Mouse (Mus musculus) midbrain, embryonic 10.5 days (tissue): ENCODE measurements at regions not wholly inside any gene's neighbourhood (a gene's known extent, or its start where the extent isn't known, plus 50 kb on each side); places are given as distances from the start of the nearest gene placed in this dataset.

Experiments used
- DNase-seq: peaks from one replicate; pipeline ENCODE4 v3.0.0-alpha.2; 2017; ENCODE audit warnings: low spot score
- H3K27ac ChIP-seq: fragments of 300-500 bp; sonication (generic); replicated peaks from 2 replicates; pipeline ENCODE4 v1.5.1; 2016; ENCODE audit warnings: mild to moderate bottlenecking
- H3K27me3 ChIP-seq: fragments of 300-500 bp; sonication (generic); 2 replicates; pipeline ENCODE4 v1.6.1; 2016; ENCODE audit warnings: low read depth, mild to moderate bottlenecking; ENCODE audit not compliant: poor library complexity, severe bottlenecking
- H3K36me3 ChIP-seq: fragments of 300-500 bp; sonication (generic); 2 replicates; pipeline ENCODE4 v1.6.1; 2016; ENCODE audit warnings: mild to moderate bottlenecking, moderate library complexity
- H3K4me1 ChIP-seq: fragments of 300-500 bp; sonication (generic); 2 replicates; pipeline ENCODE4 v1.6.1; 2016
- H3K4me3 ChIP-seq: fragments of 300-500 bp; sonication (generic); 2 replicates; pipeline ENCODE4 v1.5.1; 2016; ENCODE audit warnings: mild to moderate bottlenecking, moderate library complexity
- H3K9me3 ChIP-seq: fragments of 300-500 bp; sonication (generic); replicated peaks from 2 replicates; pipeline ENCODE4 v1.6.1; 2016; ENCODE audit warnings: mild to moderate bottlenecking
- WGBS: fragments of 180-500 bp; shearing (Covaris S2); methylation state at CpG from one replicate; pipeline ENCODE4 v1.1.7; 2016; 5-methylcytosine and 5-hydroxymethylcytosine counted together

DNA sequence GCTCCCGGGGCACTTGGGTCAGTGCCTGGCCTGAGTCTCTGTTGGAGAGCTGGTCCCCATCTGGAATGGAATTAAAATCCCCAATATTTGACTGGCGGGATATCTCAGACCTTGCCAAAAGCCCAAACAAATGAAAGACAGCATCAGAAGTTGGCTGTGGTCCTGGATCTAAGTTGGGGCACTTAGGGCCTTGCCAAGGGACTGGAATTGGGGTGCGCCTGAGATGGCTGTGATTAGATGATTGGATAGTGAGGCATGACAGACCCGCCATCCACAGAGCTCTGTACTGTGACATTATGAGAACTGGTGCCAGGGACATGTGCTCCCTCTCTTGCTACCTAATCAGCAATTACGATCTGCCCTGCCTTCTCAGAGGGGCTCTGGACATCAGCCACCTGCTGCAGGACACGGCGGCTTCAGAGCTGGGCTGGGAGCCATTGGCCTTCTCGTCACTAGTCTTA is 151.0 kb upstream of the 9630041A04Rik start:
- WGBS, result 90% methylated on average over 8 of the region's 8 CpGs
- no peaks in the 10 kb centered on the region for H3K36me3 ChIP-seq
- no peak for DNase-seq
- peaks cover 5% of the 10 kb centered on the region; the same call in 1 of the 2 replicates for H3K4me1 ChIP-seq
- no peak overlapping the region for H3K4me3 ChIP-seq
- H3K27me3 ChIP-seq, result no peaks in the 10 kb centered on the region
- H3K9me3 ChIP-seq, result no peaks in the 10 kb centered on the region
- H3K27ac ChIP-seq, result no peak overlapping the region

GRCm38 (mm10) chr9:101700368-101700767 is 161.3 kb upstream of the 9630041A04Rik start:
- no peak for DNase-seq

GRCm38 (mm10) chr9:101694054-101694453 is 167.6 kb upstream of the 9630041A04Rik start:
- no peaks in the 10 kb centered on the region for H3K9me3 ChIP-seq
- 93% methylated on average over 5 of the region's 5 CpGs for WGBS
- DNase-seq, result no peak
- peaks cover 17% of the 10 kb centered on the region for H3K27me3 ChIP-seq
- H3K36me3 ChIP-seq, result no peaks in the 10 kb centered on the region
- H3K4me1 ChIP-seq, result peaks cover 14% of the 10 kb centered on the region
- H3K27ac ChIP-seq, result no peak overlapping the region
- no peak overlapping the region for H3K4me3 ChIP-seq

More at GRCm38 (mm10) chr9:101700368-101700767, 161.3 kb upstream of the 9630041A04Rik start:
- Histone ChIP-seq H3K4me1 (0 out of 2 replicates have a peak, but pooled peaks cover 2% of the 10 kb centered on the region), H3K9me3 (no peaks in the 10 kb centered on the region), H3K27me3 (no peaks in the 10 kb centered on the region), H3K36me3 (no peaks in the 10 kb centered on the region), H3K4me3 (no peak overlapping the region), H3K27ac (no peak overlapping the region)
- 82% methylated on average over 7 of the region's 7 CpGs for WGBS

DNA sequence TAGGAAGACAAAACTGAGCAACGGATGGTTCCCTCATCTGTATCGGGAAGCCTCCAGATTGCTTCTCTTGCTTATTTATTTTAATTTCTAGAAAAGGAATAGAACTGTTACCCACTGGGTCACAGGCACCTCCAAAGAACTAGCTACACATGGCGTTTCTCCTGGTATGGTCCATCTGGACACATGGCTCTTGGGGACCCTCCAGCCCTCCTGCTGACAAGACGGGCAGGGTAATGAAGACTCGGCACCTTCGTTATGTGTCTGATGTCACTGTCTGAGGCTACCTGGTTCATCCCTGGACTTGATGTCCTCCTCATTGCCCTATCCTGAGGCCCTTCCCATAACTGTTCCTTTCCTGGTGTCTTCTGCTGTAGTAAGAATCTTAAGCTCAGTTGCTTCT is 170.3 kb upstream of the 9630041A04Rik start:
- WGBS, result 90% methylated on average over 6 of the region's 6 CpGs
- Histone ChIP-seq H3K4me3 (no peak overlapping the region), H3K9me3 (no peaks in the 10 kb centered on the region), H3K27me3 (peaks cover 17% of the 10 kb centered on the region), H3K36me3 (no peaks in the 10 kb centered on the region), H3K27ac (no peak overlapping the region), H3K4me1 (peaks cover 14% of the 10 kb centered on the region)
- DNase-seq, result no peak

GRCm38 (mm10) chr9:101690916-101691315 is 170.7 kb upstream of the 9630041A04Rik start:
- Histone ChIP-seq H3K4me1 (peaks cover 14% of the 10 kb centered on the region), H3K4me3 (no peak overlapping the region), H3K27ac (no peak overlapping the region), H3K36me3 (no peaks in the 10 kb centered on the region), H3K27me3 (peaks cover 17% of the 10 kb centered on the region), H3K9me3 (no peaks in the 10 kb centered on the region)
- 76% methylated on average over 7 of the region's 7 CpGs for WGBS
- no peak for DNase-seq

DNA sequence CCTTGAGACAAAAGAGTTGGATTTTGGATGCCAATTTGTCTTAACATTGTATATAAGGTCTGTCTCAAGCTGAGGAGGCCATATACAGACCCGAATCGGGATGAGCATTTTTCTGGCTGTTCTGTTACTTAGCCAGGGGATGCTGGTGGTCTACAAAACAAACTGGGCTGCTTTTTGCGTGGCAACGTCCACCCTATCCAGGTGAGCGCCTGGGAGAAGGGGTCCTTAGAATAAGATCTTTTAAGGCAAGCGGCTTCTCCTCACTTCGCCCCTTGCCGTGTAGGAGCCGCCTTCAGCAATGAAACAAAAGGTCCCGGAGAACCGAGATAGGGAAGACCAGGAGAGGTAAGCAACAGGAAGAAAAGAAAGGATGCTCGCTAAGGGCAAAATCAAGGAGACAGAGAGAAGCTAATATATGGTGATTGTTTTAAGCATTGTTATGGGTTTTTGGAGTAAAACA is 171.2 kb upstream of the 9630041A04Rik start:
- Histone ChIP-seq H3K27ac (peak overlapping the region; percentile 75), H3K9me3 (no peaks in the 10 kb centered on the region), H3K27me3 (peaks cover 17% of the 10 kb centered on the region), H3K36me3 (no peaks in the 10 kb centered on the region), H3K4me1 (peaks cover 14% of the 10 kb centered on the region), H3K4me3 (peak overlapping the region; percentile 40)
- no peak for DNase-seq
- WGBS, result 13% methylated on average over 12 of the region's 12 CpGs

- Histone ChIP-seq H3K27me3 (peaks cover 17% of the 10 kb centered on the region), H3K9me3 (no peaks in the 10 kb centered on the region), H3K4me3 (peak overlapping the region; percentile 40), H3K4me1 (peaks cover 14% of the 10 kb centered on the region), H3K27ac (peak overlapping the region; percentile 75), H3K36me3 (no peaks in the 10 kb centered on the region)
- WGBS, result 20% methylated on average over 11 of the region's 11 CpGs
- peak; percentile 92 for DNase-seq
Measured at GRCm38 (mm10) chr9:101689532-101690401, 171.9 kb upstream of the 9630041A04Rik start.

GRCm38 (mm10) chr9:101687226-101687625 is 174.4 kb upstream of the 9630041A04Rik start:
- Histone ChIP-seq H3K9me3 (no peaks in the 10 kb centered on the region), H3K4me3 (no peak overlapping the region), H3K27me3 (peaks cover 17% of the 10 kb centered on the region), H3K27ac (no peak overlapping the region), H3K36me3 (no peaks in the 10 kb centered on the region), H3K4me1 (peaks cover 14% of the 10 kb centered on the region)
- WGBS, result 84% methylated on average over 6 of the region's 6 CpGs
- no peak for DNase-seq

GRCm38 (mm10) chr9:101677563-101677962 is 184.1 kb upstream of the 9630041A04Rik start:
- WGBS, result 90% methylated on average over 2 of the region's 2 CpGs
- Histone ChIP-seq H3K9me3 (no peaks in the 10 kb centered on the region), H3K4me1 (0 out of 2 replicates have a peak, but pooled peaks cover 5% of the 10 kb centered on the region), H3K36me3 (no peaks in the 10 kb centered on the region), H3K4me3 (no peak overlapping the region), H3K27ac (no peak overlapping the region), H3K27me3 (no peaks in the 10 kb centered on the region)
- no peak for DNase-seq

- DNase-seq, result no peak
- Histone ChIP-seq H3K36me3 (no peaks in the 10 kb centered on the region), H3K27ac (no peak overlapping the region), H3K4me1 (no peaks in the 10 kb centered on the region), H3K4me3 (no peak overlapping the region), H3K27me3 (no peaks in the 10 kb centered on the region), H3K9me3 (no peaks in the 10 kb centered on the region)
- WGBS, result 93% methylated on average over 1 of the region's 1 CpGs
Measured at GRCm38 (mm10) chr9:101670111-101670510, 191.5 kb upstream of the 9630041A04Rik start.

GRCm38 (mm10) chr9:101649816-101650215 is 211.8 kb upstream of the 9630041A04Rik start:
- 76% methylated on average over 5 of the region's 5 CpGs for WGBS
- DNase-seq, result no peak

DNA sequence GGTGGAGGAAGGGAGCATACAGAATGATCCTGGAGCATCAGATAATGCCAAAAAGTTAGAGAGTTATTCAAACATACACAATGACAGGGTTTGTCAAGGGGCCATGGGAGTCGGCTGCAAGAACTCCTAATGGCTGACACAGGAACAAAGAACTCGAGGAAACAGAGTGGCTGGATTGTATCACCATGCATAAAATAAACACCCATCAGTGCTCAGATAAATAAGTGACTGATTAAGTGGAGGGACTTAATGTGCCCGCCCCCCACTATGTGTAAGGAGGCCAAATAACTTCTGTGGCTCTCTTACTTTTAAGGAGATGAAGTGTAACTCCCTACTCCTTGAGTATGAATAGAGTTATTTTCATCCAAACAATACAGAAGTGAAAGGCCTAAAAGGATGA is 220.1 kb upstream of the 9630041A04Rik start:
- H3K27ac ChIP-seq, result no peak overlapping the region
- no peaks in the 10 kb centered on the region for H3K4me1 ChIP-seq
- DNase-seq, result no peak
- H3K9me3 ChIP-seq, result no peaks in the 10 kb centered on the region; the same call in 1 of the 2 replicates
- no peak overlapping the region for H3K4me3 ChIP-seq
- 74% methylated on average over 3 of the region's 3 CpGs for WGBS
- H3K27me3 ChIP-seq, result no peaks in the 10 kb centered on the region
- no peaks in the 10 kb centered on the region for H3K36me3 ChIP-seq

More at GRCm38 (mm10) chr9:101649816-101650215, 211.8 kb upstream of the 9630041A04Rik start:
- Histone ChIP-seq H3K4me3 (no peak overlapping the region), H3K4me1 (0 out of 2 replicates have a peak, but pooled peaks cover 4% of the 10 kb centered on the region), H3K36me3 (no peaks in the 10 kb centered on the region), H3K27ac (no peak overlapping the region), H3K27me3 (no peaks in the 10 kb centered on the region), H3K9me3 (no peaks in the 10 kb centered on the region; the same call in 1 of the 2 replicates)

GRCm38 (mm10) chr9:101640598-101640997 is 221.0 kb upstream of the 9630041A04Rik start:
- H3K36me3 ChIP-seq, result no peaks in the 10 kb centered on the region
- H3K9me3 ChIP-seq, result no peaks in the 10 kb centered on the region; the same call in 1 of the 2 replicates
- no peaks in the 10 kb centered on the region for H3K4me1 ChIP-seq
- no peak overlapping the region for H3K27ac ChIP-seq
- DNase-seq, result no peak
- no peaks in the 10 kb centered on the region for H3K27me3 ChIP-seq
- no peak overlapping the region for H3K4me3 ChIP-seq
